Comparison of ENCODE assay signal across 11 mouse cellular contexts in the genomic region with DNA sequence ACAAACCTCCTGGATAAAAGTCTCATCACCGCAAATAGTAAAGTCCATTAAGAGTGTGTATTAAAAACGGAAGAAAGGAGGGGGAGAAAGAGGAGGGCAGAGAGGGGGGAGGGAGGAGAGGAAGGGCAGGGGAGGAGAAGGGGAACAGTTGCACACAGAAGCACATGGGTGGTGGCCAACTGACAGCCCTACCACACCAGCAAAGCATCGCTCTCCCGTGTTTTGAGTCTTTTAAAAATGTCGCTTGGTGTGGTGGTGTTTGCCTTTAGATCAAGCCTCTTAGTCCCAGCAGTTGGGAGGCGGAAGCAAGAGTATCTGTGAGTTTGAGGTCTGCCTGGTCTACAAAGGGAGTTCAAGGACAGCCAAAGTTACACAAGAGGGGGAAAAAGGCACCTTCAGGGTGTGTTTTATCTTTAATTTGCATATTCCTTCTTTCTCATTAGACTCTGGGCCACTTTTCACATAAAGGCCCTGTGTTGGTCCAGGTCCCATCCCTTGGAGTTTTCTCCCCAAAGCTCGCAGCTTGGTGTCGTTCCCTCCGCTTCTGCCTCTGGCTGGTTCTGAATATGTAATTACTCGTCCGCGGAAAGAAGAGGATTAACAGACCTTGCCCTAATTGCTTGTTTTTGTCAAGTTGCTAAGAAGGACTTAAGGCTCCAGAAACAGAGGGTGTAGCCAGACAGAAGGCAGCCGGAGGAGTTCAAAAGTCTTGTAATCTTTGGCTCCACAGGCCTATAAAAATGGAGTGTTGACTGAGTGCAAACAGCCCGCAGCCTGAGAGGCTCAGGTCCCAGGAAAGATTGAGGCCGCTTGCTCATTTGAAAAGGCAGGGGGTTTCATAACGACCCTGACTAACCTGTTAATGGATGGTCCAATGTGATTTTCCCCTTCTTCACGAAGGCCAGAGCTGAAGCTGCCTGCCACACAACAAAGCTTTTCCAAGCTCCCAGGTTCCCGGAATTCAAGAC. TPM values are rescaled to one million over a fixed set of nuclear protein-coding genes. Genes with fewer than 3 reads are reported as not detected.
DNase-seq lines count a peak whose midpoint lies in the region; ATAC-seq and TF ChIP-seq lines count a peak whose summit lies in the region.
"Had no signal": no experiment of that assay in that cellular context is flagged by ENCODE, and none has a peak within 500 bp of the region (broad histone marks: within the 10 kb centered on the region; RNA-seq: fewer than 3 reads in every experiment).

No protein-coding gene starts in this region.

- WGBS in hindbrain, embryonic 10.5 days: 20% methylated on average over 18 of the region's 18 CpGs
- 52% methylated on average over 18 of the region's 18 CpGs for WGBS in lung, adult 2 months
- 20% methylated on average over 18 of the region's 18 CpGs for WGBS in neural tube, embryonic 14.5 days

- no peaks in the 10 kb centered on the region for H3K9me3 ChIP-seq in hindbrain, embryonic 10.5 days
- no peaks in the 10 kb centered on the region for H3K9me3 ChIP-seq in neural tube, embryonic 14.5 days (ENCODE audit: control insufficient read depth, low read length)
- H3K9me3 ChIP-seq: liver, embryonic 13.5 days; stomach, embryonic 15.5 days had no signal

- H3K36me3 ChIP-seq in hindbrain, embryonic 10.5 days: no peaks in the 10 kb centered on the region
- no peaks in the 10 kb centered on the region for H3K36me3 ChIP-seq in neural tube, embryonic 14.5 days (ENCODE audit: control insufficient read depth, insufficient read depth, low read length)
- H3K36me3 ChIP-seq: liver, embryonic 13.5 days; stomach, embryonic 15.5 days had no signal

- no peak for TF ChIP-seq CTCF in lung, adult 2 months (IDR thresholded peaks at IDR 0.05; ENCODE audit: insufficient read depth, low read length)

- peak overlapping the region; percentile 6; the same call in 1 of the 2 replicates for H3K4me2 ChIP-seq in neural tube, embryonic 14.5 days (ENCODE audit: low read depth, low read length)
- H3K4me2 ChIP-seq: liver, embryonic 13.5 days; stomach, embryonic 15.5 days had no signal

- DNase-seq in kidney, adult 18-20 months: peak; percentile 20
- DNase-seq in kidney, postnatal 25 days: no peak
- no peak for DNase-seq in hindbrain, embryonic 10.5 days (ENCODE audit: low spot score)
- DNase-seq in lung, adult 2 months: peak; percentile 56
- no peak for DNase-seq in gastrocnemius, postnatal 25 days
- DNase-seq in thymus, postnatal 25 days: no peak
- no peak for DNase-seq in cerebellum, adult 11 months
- DNase-seq: cerebellum, adult 9-10 months; liver, embryonic 13.5 days had no signal

- H3K9ac ChIP-seq in neural tube, embryonic 14.5 days (replicated peaks; ENCODE audit: low read depth, low read length): no peak overlapping the region; the same call in 1 of the 2 replicates
- H3K9ac ChIP-seq: liver, embryonic 13.5 days; stomach, embryonic 15.5 days had no signal

- peak overlapping the region; percentile 35; the same call in 1 of the 2 replicates for H3K27ac ChIP-seq in hindbrain, embryonic 10.5 days
- H3K27ac ChIP-seq in neural tube, embryonic 14.5 days (ENCODE audit: low read depth, low read length): no peak overlapping the region
- H3K27ac ChIP-seq: liver, embryonic 13.5 days; stomach, embryonic 15.5 days had no signal

- TF ChIP-seq POLR2A in lung, adult 2 months (IDR thresholded peaks at IDR 0.05; ENCODE audit: borderline replicate concordance, extremely low read depth, low read depth, low read length): peak; percentile 31; the same call in 1 of the 2 replicates

- no peak overlapping the region; the same call in 1 of the 2 replicates for H3K4me3 ChIP-seq in hindbrain, embryonic 10.5 days
- H3K4me3 ChIP-seq in lung, adult 2 months (replicated peaks; ENCODE audit: extremely low read depth, low read depth, low read length): no peak overlapping the region
- no peak overlapping the region for H3K4me3 ChIP-seq in neural tube, embryonic 14.5 days (ENCODE audit: low read depth, low read length)
- H3K4me3 ChIP-seq: liver, embryonic 13.5 days; stomach, embryonic 15.5 days had no signal

- peaks cover 14% of the 10 kb centered on the region for H3K4me1 ChIP-seq in hindbrain, embryonic 10.5 days (replicated peaks)
- peaks cover 5% of the 10 kb centered on the region for H3K4me1 ChIP-seq in lung, adult 2 months (ENCODE audit: control insufficient read depth, insufficient read depth, low read length)
- peaks cover 7% of the 10 kb centered on the region; the same call in 1 of the 2 replicates for H3K4me1 ChIP-seq in neural tube, embryonic 14.5 days (ENCODE audit: control insufficient read depth, insufficient read depth, low read length)
- H3K4me1 ChIP-seq: liver, embryonic 13.5 days had no signal

- H3K27me3 ChIP-seq in hindbrain, embryonic 10.5 days (ENCODE audit: insufficient read depth, poor library complexity, severe bottlenecking): peaks cover 14% of the 10 kb centered on the region; the same call in 1 of the 2 replicates
- no peaks in the 10 kb centered on the region for H3K27me3 ChIP-seq in neural tube, embryonic 14.5 days (ENCODE audit: control insufficient read depth, insufficient read depth, low read length)
- H3K27me3 ChIP-seq: liver, embryonic 13.5 days; stomach, embryonic 15.5 days had no signal

- ATAC-seq in neural tube, embryonic 14.5 days (ENCODE audit: low read depth): peak; percentile 44; the same call in 1 of the 2 replicates

RNA-seq across cellular contexts. Expression of gene Dusp6, which starts 35.6 kb away (rescaled TPM):
- 38.2 and 63.0 TPM in 2 replicates for polyA plus RNA-seq in hindbrain, embryonic 10.5 days (2016; fragmentation: Nextera tagmentation; extraction: Ambion mirVana)
- polyA plus RNA-seq in lung, adult 2 months (2012; rRNA removed): 81.2 and 85.4 TPM in 2 replicates
- polyA plus RNA-seq in neural tube, embryonic 14.5 days (2014; fragmentation: Nextera tagmentation; extraction: Ambion mirVana): 20.3 and 27.6 TPM in 2 replicates
- 10 to 100 TPM; 17.9 to 21.9 TPM for total RNA-seq in gastrocnemius, postnatal 25 days (2021)

Comparison
In these comparisons a context has a peak if more than half of its experiments do, and no peak if none do; other contexts are left out.
1. DNase-seq: peak in kidney, adult 18-20 months (single experiment) and lung, adult 2 months (single experiment); none in kidney, postnatal 25 days (0 of 2), hindbrain, embryonic 10.5 days (single experiment), gastrocnemius, postnatal 25 days (single experiment), thymus, postnatal 25 days (single experiment) and cerebellum, adult 11 months (single experiment).